Mouse (Mus musculus): ENCODE measurements around the gene Ran.

Gene Ran

DNA sequence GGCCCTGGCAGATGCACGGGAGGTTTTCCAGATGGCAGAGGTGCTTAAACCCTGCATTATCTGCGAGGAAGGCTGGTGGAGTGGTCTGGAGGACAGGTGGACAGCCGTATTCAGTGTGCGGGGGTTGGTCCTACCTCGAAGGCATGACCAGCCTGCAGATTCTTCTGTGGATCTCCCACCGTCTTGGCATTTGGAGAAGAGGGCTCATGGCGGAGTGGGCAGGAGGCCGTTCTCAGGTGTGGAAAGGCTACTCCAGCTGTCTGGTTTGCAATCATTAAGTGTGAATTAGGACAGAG lies 43.9 kb downstream of the Ran start:
- no peak for DNase-seq (ENCODE audit: low spot score in 2 of 2)

DNA sequence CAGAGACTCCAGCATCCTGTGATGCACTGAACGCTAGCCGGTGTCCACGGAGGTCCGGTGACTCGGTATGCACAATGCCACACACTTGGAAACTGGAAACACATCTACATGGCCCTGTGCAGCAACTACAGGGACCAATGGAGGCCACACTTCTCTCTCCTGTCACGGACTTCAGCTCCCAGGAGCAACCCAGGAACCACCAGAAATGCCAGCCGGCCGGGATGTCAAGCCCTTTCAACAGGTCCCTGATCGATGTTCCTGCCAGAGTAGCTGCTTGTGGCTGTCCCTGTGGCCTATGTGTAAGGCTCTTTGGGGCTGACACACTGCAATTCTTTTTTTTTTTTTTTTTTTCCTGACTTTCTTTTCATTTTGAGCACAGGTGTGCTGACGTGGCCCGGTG lies 44.3 kb downstream of the Ran start:
- no peak for DNase-seq (ENCODE audit: low spot score in 2 of 2)

DNA sequence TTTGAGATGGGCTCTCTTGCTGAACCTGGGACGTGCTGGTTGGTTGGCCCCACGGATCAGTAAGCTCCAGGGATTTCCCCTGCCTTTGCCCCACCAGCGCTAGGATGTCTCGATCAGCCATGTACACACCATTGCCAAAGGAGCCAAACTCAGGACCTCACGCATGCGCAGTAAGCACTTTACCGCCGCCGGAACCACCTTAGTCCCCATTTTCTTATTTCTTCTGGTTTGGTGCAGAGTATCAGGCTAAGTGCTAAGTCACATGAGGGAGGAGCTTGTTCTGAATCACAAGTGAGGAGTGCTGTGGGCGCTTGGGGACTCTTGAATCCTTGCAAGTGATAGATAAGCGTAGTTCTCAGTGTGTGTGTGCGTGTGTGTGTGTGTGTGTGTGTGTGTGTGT lies 45.4 kb downstream of the Ran start:
- no peak for DNase-seq (ENCODE audit: low spot score in 2 of 2)

DNA sequence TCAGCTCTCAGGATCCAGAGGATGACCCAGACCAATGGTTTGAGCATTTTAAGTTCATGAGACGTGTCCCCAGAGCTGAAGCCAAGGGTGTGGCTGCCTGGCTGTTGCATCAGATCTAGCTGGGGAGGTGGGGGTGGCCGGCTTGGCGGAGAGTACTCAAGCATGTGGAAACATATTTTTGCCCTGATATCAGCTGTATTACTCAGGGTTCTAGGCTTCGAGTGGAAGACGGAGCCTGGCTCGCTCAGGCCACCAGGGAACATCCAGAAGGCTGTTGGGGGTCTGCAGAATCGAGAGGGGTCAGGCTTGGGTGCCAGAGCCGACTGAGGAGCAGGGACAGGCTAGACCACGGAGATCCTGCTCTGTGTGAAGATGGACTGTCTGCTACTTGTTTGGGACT lies 46.1 kb downstream of the Ran start:
- DNase-seq (ENCODE audit: low spot score in 2 of 2), result peak; percentile 28 to 77

DNA sequence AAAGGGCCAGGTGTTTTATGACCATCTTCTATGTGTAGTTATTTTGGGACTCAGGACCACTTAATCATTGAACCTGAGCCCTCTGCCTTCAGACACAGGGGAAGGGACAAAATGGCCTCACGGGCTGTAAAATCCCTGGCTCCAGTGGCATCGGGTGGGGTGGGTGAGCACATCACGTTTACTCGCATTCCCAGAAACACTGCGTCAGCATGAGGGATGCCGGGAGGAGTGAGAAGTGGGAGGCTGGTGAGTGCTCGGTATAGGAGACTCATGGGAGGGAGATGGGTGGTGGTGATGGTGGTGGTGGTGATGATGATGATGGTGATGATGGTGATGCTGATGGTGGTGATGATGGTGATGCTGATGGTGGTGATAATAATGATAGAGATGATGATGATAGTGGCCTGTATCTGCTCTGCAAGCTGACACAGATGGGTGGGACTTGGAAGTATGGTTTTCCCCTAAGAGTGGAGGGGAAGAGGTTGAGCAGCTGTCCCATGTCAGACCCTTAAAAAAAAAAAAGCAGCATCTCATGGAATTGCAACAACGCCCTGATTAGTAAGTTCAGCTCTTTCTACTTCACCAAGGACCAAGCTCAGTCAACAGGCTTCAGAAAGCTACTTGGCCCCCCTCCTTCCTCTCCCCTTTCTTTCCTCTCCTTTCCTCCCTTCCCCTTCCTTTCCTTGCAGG lies 46.8 kb downstream of the Ran start:
- DNase-seq (ENCODE audit: low spot score in 2 of 2), result peak in 1 of 2 experiments; percentile 46

DNA sequence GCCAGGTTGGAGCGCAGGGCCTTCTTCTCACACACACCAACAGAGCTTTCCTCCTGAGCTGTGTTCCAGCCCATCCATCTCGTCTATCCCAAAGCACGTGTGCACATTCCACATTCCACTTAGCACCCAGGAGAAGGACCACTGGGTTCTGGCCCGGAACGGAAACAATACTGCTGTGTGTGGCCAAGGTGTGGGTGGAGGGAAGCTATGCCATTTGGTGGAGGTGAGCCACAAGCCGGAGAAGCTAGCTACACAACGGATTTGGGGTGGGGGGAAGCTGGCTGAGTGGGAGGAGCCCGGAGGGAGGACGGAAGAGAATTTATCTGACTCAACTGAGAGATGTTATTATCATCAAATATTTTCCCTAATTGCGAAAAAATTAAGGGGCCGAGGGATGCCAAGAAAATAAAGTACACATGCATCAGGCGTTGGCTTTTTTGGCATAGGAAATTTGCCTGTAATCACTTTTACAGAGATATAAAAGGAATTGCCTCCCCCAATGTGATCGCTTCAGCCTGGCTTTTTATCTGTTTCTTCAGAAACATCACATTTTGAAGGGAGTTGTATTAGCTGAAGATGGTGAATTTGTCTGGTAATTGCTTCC lies 47.5 kb downstream of the Ran start:
- DNase-seq (ENCODE audit: low spot score in 2 of 2), result peak in 1 of 2 experiments; percentile 49

DNA sequence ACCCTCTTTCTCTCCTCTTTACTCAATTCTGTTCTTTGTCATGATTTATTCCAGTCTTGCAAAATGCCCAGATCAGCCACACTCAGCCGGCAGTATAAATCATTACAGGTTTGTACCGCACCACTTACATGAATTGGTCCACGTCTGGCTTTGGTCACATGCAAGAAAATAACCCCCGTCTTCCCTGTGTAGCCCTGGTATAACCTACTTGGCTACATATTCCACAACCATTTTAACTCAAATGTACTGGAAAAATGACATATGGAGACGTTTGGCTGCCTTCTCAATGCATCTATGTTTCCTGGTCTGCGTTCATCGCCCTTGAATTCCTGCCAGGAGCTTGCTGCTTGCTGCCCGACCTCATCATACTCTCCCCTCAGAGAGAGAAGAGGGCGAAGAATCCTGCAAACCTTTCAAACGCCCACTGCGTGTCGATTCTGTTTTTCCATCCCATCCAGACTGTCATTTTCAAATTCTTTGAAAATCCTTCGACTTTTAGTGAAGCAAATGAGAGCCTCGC lies 52.0 kb downstream of the Ran start:
- no peak for DNase-seq (ENCODE audit: low spot score in 2 of 2)

DNA sequence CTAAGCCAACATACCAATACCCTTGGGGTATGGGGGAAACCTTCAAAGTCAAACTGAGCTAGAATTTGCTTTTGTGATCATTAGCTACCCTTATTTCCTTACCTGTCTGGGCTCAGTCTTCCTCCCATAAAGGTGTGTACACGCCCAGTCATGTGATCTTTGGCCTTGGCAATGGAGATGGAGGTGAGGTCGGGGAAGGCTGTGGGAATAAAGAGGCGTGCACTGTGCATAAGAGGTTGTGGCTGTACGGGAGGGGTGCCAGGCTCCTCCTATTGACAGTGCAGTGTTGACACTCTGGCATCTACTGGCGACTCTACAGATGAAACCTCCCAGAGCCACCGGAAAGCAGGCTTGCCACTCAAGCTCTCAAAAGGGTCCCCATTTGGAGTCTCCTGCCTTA lies 53.5 kb downstream of the Ran start:
- no peak for DNase-seq (ENCODE audit: low spot score in 2 of 2)
